In the genomic region with DNA sequence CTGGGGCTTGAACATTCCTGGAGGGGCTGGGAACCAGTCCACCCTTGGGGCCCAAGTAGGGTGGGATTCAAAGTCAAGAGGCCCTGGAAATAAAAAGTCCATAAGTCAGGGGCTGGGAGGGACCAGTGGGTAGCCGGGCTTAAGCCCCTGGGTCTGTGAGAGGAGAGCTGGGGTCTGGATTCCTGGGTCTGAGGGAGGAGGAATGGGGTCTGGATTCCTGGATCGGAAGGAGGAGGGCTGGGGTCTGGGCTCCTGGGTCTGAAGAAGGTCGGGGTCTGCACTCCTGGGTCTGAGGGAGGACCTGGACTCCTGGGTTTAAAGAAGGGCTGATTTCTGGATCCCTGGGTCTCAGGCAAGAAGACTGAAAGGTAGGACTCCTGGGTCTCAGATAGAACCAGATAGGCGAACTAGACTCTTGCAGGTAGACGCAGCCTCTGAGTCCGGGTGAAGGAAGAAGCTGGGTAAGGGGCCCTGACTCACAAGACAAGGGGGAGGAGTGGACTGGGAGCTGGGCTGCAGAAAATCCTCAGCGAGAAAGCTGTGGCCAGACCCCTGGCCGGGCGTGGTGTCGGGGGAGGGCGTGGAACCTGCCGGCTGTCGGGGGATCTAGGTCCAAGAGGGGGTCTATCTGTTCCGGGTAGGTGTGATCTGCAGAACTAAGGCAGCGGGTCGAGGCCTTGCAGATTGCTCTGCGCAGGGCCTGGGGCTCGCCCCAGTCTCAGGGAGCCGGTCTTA, we compare ENCODE assay signal across 8 mouse cellular contexts. TPM values are rescaled to one million over a fixed set of nuclear protein-coding genes. Genes with fewer than 3 reads are reported as not detected.
DNase-seq lines count a peak whose midpoint lies in the region; ATAC-seq and TF ChIP-seq lines count a peak whose summit lies in the region.

No protein-coding gene starts in this region.

- no peak overlapping the region for H3K27ac ChIP-seq in liver, adult 2 months (replicated peaks; ENCODE audit: insufficient read depth, low read depth, low read length)
- peak overlapping the region; percentile 69 for H3K27ac ChIP-seq in embryonic facial prominence, embryonic 13.5 days
- H3K27ac ChIP-seq in intestine, embryonic 14.5 days (ENCODE audit: low read depth): no peak overlapping the region

- DNase-seq in liver, adult 2 months (ENCODE audit: extremely low read depth, low read depth, low spot score): no peak
- DNase-seq in liver: no peak
- DNase-seq in intestine, embryonic 14.5 days (ENCODE audit: low spot score): peak; percentile 60
- peak; percentile 16 for DNase-seq in naive thymus-derived CD4-positive, alpha-beta T cell, adult 2 months (ENCODE audit: low read depth)
- no peak for DNase-seq in adrenal gland, adult 8-10 months
- DNase-seq in urinary bladder, adult 2 months (ENCODE audit: low spot score): no peak
- no peak for DNase-seq in right cerebral cortex, postnatal 4 days

- no peaks in the 10 kb centered on the region for H3K27me3 ChIP-seq in liver, adult 2 months (ENCODE audit: control insufficient read depth, insufficient read depth, low read length)
- peaks cover 17% of the 10 kb centered on the region for H3K27me3 ChIP-seq in embryonic facial prominence, embryonic 13.5 days
- H3K27me3 ChIP-seq in intestine, embryonic 14.5 days (replicated peaks; ENCODE audit: control insufficient read depth, insufficient read depth, low read length): no peaks in the 10 kb centered on the region; the same call in 1 of the 2 replicates

- H3K4me1 ChIP-seq in liver, adult 2 months (ENCODE audit: control insufficient read depth, insufficient read depth, low read length): peaks cover 4% of the 10 kb centered on the region; the same call in 1 of the 2 replicates
- H3K4me1 ChIP-seq in embryonic facial prominence, embryonic 13.5 days: peaks cover 28% of the 10 kb centered on the region
- H3K4me1 ChIP-seq in intestine, embryonic 14.5 days (replicated peaks; ENCODE audit: control insufficient read depth, insufficient read depth, low read length): peaks cover 11% of the 10 kb centered on the region

- H3K9ac ChIP-seq in liver, adult 2 months (ENCODE audit: low read depth, low read length): peak overlapping the region; percentile 87
- H3K9ac ChIP-seq in embryonic facial prominence, embryonic 13.5 days: peak overlapping the region; percentile 92
- peak overlapping the region; percentile 55 for H3K9ac ChIP-seq in intestine, embryonic 14.5 days (ENCODE audit: low read length)

- no peak for TF ChIP-seq POLR2A in liver, adult 2 months (IDR thresholded peaks at IDR 0.05; ENCODE audit: extremely low read depth, insufficient read depth, low read length)

- H3K4me2 ChIP-seq in embryonic facial prominence, embryonic 13.5 days: peak overlapping the region; percentile 81
- H3K4me2 ChIP-seq in intestine, embryonic 14.5 days (ENCODE audit: low read length): peak overlapping the region; percentile 82

- 7% methylated on average over 18 of the region's 19 CpGs for WGBS in liver, adult 2 months
- WGBS in embryonic facial prominence, embryonic 13.5 days: 3% methylated on average over 19 of the region's 19 CpGs
- WGBS in intestine, embryonic 14.5 days: 5% methylated on average over 19 of the region's 19 CpGs

- ATAC-seq in embryonic facial prominence, embryonic 13.5 days (ENCODE audit: insufficient number of reproducible peaks, insufficient read depth, low FRiP score, low TSS enrichment, low read depth): peak; percentile 40
- ATAC-seq in intestine, embryonic 14.5 days (replicated peaks; ENCODE audit: low FRiP score, low TSS enrichment, low read depth): peak; percentile 7

- TF ChIP-seq CTCF in liver, adult 2 months (IDR thresholded peaks at IDR 0.05; ENCODE audit: low read depth, low read length): no peak

- H3K36me3 ChIP-seq in liver, adult 2 months (ENCODE audit: control insufficient read depth, insufficient read depth, low read length): no peaks in the 10 kb centered on the region
- peaks cover 36% of the 10 kb centered on the region for H3K36me3 ChIP-seq in embryonic facial prominence, embryonic 13.5 days
- peaks cover 20% of the 10 kb centered on the region for H3K36me3 ChIP-seq in intestine, embryonic 14.5 days (ENCODE audit: control insufficient read depth, insufficient read depth, low read length)

- no peaks in the 10 kb centered on the region for H3K79me2 ChIP-seq in liver, adult 2 months (ENCODE audit: control insufficient read depth, insufficient read depth, low read length)

- peak overlapping the region; percentile 89 for H3K4me3 ChIP-seq in liver, adult 2 months (ENCODE audit: insufficient read depth, low read depth, low read length)
- peak overlapping the region; percentile 64 for H3K4me3 ChIP-seq in embryonic facial prominence, embryonic 13.5 days
- peak overlapping the region; percentile 55 for H3K4me3 ChIP-seq in intestine, embryonic 14.5 days (ENCODE audit: low read depth, low read length)

- H3K9me3 ChIP-seq in embryonic facial prominence, embryonic 13.5 days: peaks cover 29% of the 10 kb centered on the region
- peaks cover 11% of the 10 kb centered on the region; the same call in 1 of the 2 replicates for H3K9me3 ChIP-seq in intestine, embryonic 14.5 days (ENCODE audit: control insufficient read depth, low read length)

RNA-seq across cellular contexts. Expression of gene Zfp579, which starts 0.5 kb away (rescaled TPM):
- 1.2 TPM in 2 replicates for total RNA-seq in liver, adult 2 months (2014; rRNA removed)
- polyA plus RNA-seq in liver, adult 2 months (2012; rRNA removed): 10.8 and 13.0 TPM in 2 replicates
- polyA plus RNA-seq in embryonic facial prominence, embryonic 13.5 days (2015; fragmentation: Nextera tagmentation; extraction: Ambion mirVana): 38.4 and 42.0 TPM in 2 replicates
- 30.6 and 35.4 TPM in 2 replicates for polyA plus RNA-seq in intestine, embryonic 14.5 days (2014; fragmentation: Nextera tagmentation; extraction: Ambion mirVana)
- total RNA-seq in adrenal gland, adult 8-10 months (2022): 10 to 100 TPM; 19.1 to 29.6 (median 27.4) TPM
- 35.6 and 38.2 TPM in 2 replicates for polyA plus RNA-seq in urinary bladder, adult 2 months (2012; rRNA removed)

RNA-seq across cellular contexts. Expression of gene Zfp524, which starts 18.8 kb away (rescaled TPM):
- 6.7 and 10.7 TPM in 2 replicates for total RNA-seq in liver, adult 2 months (2014; rRNA removed)
- polyA plus RNA-seq in liver, adult 2 months (2012; rRNA removed): 38.3 and 41.1 TPM in 2 replicates
- polyA plus RNA-seq in embryonic facial prominence, embryonic 13.5 days (2015; fragmentation: Nextera tagmentation; extraction: Ambion mirVana): 10.3 and 12.0 TPM in 2 replicates
- 15.7 and 16.0 TPM in 2 replicates for polyA plus RNA-seq in intestine, embryonic 14.5 days (2014; fragmentation: Nextera tagmentation; extraction: Ambion mirVana)
- 10 to 100 TPM; 10.0 to 15.2 (median 12.0) TPM for total RNA-seq in adrenal gland, adult 8-10 months (2022)
- 25.1 and 25.4 TPM in 2 replicates for polyA plus RNA-seq in urinary bladder, adult 2 months (2012; rRNA removed)

RNA-seq across cellular contexts. Expression of gene Fiz1, which starts 19.1 kb away (rescaled TPM):
- 6.2 and 6.8 TPM in 2 replicates for total RNA-seq in liver, adult 2 months (2014; rRNA removed)
- 18.0 and 19.3 TPM in 2 replicates for polyA plus RNA-seq in liver, adult 2 months (2012; rRNA removed)
- 45.7 and 47.9 TPM in 2 replicates for polyA plus RNA-seq in embryonic facial prominence, embryonic 13.5 days (2015; fragmentation: Nextera tagmentation; extraction: Ambion mirVana)
- 37.5 and 40.3 TPM in 2 replicates for polyA plus RNA-seq in intestine, embryonic 14.5 days (2014; fragmentation: Nextera tagmentation; extraction: Ambion mirVana)
- total RNA-seq in adrenal gland, adult 8-10 months (2022): 10 to 100 TPM; 18.9 to 25.7 (median 23.3) TPM
- 19.5 and 22.8 TPM in 2 replicates for polyA plus RNA-seq in urinary bladder, adult 2 months (2012; rRNA removed)

RNA-seq across cellular contexts. Expression of gene Gm44973, which starts 19.9 kb away (rescaled TPM):
- total RNA-seq in liver, adult 2 months (2014; rRNA removed): 0.55 and 1.1 TPM in 2 replicates
- not detected in 2 replicates for polyA plus RNA-seq in liver, adult 2 months (2012; rRNA removed)
- polyA plus RNA-seq in embryonic facial prominence, embryonic 13.5 days (2015; fragmentation: Nextera tagmentation; extraction: Ambion mirVana): 1.2 TPM in 1 of 2 replicates, not detected in the other
- polyA plus RNA-seq in intestine, embryonic 14.5 days (2014; fragmentation: Nextera tagmentation; extraction: Ambion mirVana): 1.0 and 2.0 TPM in 2 replicates
- total RNA-seq in adrenal gland, adult 8-10 months (2022): 1 to 10 TPM in 1 of 4 experiments, not detected in 3; 1.5 TPM
- polyA plus RNA-seq in urinary bladder, adult 2 months (2012; rRNA removed): 0.25 TPM in 1 of 2 replicates, not detected in the other

RNA-seq across cellular contexts. Expression of gene Sbk3, which starts 24.5 kb away (rescaled TPM):
- total RNA-seq in liver, adult 2 months (2014; rRNA removed): not detected in 2 replicates
- not detected in 2 replicates for polyA plus RNA-seq in liver, adult 2 months (2012; rRNA removed)
- polyA plus RNA-seq in embryonic facial prominence, embryonic 13.5 days (2015; fragmentation: Nextera tagmentation; extraction: Ambion mirVana): 0.08 TPM in 1 of 2 replicates, not detected in the other
- polyA plus RNA-seq in intestine, embryonic 14.5 days (2014; fragmentation: Nextera tagmentation; extraction: Ambion mirVana): 0.16 TPM in 1 of 2 replicates, not detected in the other
- total RNA-seq in adrenal gland, adult 8-10 months (2022): under 1 TPM; 0.15 to 0.74 (median 0.34) TPM
- 0.25 and 0.44 TPM in 2 replicates for polyA plus RNA-seq in urinary bladder, adult 2 months (2012; rRNA removed)

Comparison
In these comparisons a context has a peak if more than half of its experiments do, and no peak if none do; other contexts are left out.
1. DNase-seq: peak in intestine, embryonic 14.5 days (single experiment) and naive thymus-derived CD4-positive, alpha-beta T cell, adult 2 months (single experiment); none in liver, adult 2 months (single experiment), liver (single experiment), adrenal gland, adult 8-10 months (single experiment), urinary bladder, adult 2 months (single experiment) and right cerebral cortex, postnatal 4 days (single experiment).
2. Peak in every context shown above with its lines, with median percentiles within 50 percentile points of each other: H3K4me3 ChIP-seq and H3K9ac ChIP-seq.